Mouse (Mus musculus) spleen, adult 2 months (tissue): ENCODE results near the gene Pakap.

Source experiments
- CTCF ChIP-seq: fragments of 200-500 bp; IDR thresholded peaks from 2 replicates; pipeline ENCODE4 v1.5.1; 2011; ENCODE audit warnings: mild to moderate bottlenecking, inconsistent platforms; ENCODE audit not compliant: insufficient read depth, insufficient read length, insufficient replicate concordance; ENCODE audit errors: extremely low read depth
- POLR2A ChIP-seq: fragments of 200-500 bp; IDR thresholded peaks from 2 replicates; pipeline ENCODE4 v1.6.1; 2011; ENCODE audit warnings: low read depth, low read length, inconsistent platforms

DNA sequence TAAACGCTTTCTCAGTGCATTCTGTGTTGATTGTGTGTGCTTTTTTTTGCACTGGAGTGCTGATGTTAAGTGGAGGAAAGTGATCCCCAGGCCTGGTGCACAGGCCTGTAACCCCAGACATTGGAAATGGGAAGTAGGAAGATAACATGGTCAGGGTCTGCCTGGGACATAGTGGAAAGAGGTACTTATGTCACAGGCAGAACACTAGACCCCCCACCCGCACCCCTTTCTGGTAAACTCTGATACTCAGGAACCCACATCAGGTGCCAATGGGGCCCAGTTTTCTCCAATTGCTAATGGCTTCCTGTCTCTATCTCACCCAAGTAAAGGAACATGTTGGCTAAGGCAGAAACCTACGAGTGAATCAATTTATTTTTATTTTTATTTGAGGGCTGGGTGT is 316.5 kb downstream of the Pakap start:
- TF ChIP-seq POLR2A (no peak), CTCF (no peak)
